Mouse (Mus musculus): ENCODE results near the gene Acp1. TPM values are rescaled to one million over a fixed set of nuclear protein-coding genes. Genes with fewer than 3 reads are reported as not detected.
A peak's percentile ranks its signal among the peaks of the same experiment; 100 is the strongest.

Acp1 gene
- polyA plus RNA-seq (2012; rRNA removed), result 10.5 and 20.4 TPM in 2 replicates

DNA sequence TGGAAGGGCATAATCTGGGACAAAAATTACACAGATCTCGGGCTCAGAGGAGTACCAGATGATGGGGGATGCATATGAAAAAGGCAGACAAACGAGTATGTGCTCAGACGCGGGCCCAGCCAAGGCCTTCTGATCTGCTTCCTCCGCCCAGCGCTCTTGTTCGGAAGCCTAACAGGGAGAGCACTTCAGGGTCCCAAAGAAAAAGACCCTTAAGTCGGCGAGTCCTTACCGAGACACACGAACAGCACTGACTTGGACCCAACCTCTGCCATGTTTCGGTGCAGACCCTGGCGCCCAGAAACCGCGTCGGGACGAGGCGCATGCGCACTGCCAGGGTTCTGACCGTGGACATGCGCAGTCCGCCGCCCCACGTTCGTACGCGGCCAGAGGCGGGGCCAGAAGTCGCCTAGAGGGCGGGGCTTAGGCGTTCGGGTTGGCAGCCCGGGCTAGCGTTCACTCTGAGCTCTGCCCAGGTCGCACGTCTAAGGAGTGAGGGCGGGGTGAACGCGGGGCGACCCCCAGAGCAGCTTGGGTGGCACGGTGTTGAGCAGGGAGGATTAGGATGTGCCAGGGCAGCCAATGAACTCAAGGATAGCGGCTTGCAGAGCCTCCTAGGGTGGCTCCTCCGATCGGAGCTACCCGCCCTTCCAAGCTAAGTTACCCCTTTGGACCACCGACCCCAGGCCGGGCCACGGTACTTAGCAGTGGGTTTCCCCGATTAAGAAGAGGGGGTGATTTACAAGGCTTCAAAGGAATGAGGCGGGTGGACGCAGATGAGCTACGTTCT is at the start of gene Acp1, which contains the start of gene Sh3yl1:
Gene Acp1 (minus strand): TSS at position 329 of the 787 bp plus-strand sequence.
Gene Sh3yl1 (plus strand): TSS at position 408 of the 787 bp plus-strand sequence.
- DNase-seq (ENCODE audit: low spot score), result peak; percentile 89

DNA sequence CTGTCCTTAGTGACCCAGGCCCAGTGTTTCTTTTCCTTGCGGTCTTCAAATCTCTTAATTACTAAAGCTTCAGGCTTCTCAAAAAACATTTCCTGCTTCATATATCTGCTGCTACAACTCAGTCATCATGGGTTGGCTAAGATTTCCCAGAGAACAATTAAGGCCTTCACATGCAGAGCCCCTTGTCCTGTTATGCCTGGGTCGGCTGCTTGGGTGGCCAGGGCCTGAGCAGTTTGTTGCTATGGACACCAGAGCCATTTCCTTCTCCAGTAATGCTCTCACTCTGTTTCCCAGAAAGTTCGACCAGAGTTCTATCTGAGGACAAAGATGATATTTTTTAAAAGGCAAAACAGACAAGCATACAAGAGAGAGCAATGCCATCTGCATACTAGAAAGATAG is 32.8 kb upstream of the Acp1 start:
- DNase-seq (ENCODE audit: low spot score), result no peak

DNA sequence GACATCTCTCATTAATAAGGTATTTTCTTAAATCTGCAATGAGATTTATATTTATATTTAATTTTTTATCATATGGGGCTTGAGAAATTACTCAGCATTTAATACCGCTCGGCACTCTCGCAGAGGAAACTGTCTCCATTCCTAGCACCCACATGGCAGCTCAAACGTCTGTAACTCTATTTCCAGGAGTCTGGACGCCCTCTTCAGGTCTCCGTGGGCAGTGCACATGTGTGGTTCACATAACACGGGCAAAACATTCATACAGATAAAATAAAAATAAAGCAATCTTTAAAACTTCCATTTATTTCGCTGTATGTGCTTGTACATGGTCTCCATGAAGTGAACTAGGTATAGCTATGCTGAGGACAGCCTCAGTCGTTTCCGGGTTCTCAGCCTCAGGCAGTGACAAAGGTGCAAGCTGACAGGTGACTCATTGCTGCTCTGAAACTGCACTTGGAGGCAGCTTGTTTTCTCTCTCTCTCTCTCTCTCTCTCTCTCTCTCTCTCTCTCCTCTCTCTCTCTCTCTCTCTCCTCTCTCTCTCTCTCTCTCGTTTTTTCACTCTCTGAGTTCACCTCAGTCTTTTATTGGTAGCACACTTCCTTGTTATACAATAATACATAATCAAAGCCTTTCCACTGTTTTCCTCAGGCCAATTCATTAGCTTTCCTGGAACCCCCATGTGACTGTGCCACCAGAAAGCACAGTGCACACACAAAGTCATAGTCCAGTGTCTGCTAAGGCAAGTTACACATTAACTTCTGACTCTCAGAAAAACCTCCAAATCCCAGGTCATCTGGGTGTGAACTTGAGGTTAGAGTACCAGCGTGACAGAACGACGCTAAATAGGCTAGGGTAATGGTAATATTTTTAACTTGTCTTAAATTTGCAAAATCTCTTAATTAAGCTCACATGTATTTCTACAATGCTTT is 31.9 kb upstream of the Acp1 start:
- no peak for DNase-seq (ENCODE audit: low spot score)

DNA sequence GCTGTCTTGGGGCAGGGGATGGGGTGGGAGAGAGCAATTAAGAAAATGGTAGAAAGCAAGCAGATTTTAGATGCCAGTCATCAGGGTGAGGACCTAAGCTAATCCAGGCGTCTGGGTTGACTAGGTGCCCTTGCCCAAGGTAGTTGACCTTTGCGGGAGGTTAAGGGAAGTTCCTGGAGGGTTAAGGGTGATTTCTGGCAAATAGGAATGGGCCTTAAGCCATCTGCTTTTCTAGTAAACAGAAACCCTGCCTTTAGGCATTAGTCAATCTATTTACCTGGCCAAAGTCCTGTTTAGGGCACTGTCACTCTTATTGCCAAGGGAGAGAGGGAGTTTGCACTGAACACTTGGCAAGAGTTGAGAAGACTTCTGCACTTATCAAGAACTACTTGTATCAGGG is 25.5 kb upstream of the Acp1 start:
- no peak for DNase-seq (ENCODE audit: low spot score)

- DNase-seq (ENCODE audit: low spot score), result no peak
Observed at GRCm38 (mm10) chr12:30933299-30933698, 21.9 kb upstream of the Acp1 start.

- no peak for DNase-seq (ENCODE audit: low spot score)
Observed at GRCm38 (mm10) chr12:30928182-30928581, 16.8 kb upstream of the Acp1 start.

- DNase-seq (ENCODE audit: low spot score), result no peak
Observed at GRCm38 (mm10) chr12:30922401-30922800, 11.0 kb upstream of the Acp1 start.

DNA sequence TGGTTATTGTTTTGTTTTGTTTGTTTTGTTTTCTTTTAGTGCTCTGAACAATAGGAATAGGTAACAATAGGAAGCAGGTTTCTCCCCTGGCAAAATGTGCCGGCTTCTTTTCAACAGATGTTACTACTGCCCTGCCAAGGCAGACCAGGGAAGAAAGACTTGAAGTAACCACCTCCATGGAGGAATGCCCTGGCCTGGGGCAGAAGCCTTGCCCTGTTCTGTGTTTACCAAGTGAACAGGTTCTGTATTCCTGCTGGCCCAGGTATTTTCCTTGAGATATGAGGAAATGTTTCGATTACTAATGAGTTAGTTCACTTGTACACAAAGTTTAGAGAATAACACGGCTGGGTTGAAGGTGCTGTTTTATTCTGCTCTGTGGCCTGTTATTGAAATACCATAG is 1.5 kb upstream of the Acp1 start:
- no peak for DNase-seq (ENCODE audit: low spot score)

DNA sequence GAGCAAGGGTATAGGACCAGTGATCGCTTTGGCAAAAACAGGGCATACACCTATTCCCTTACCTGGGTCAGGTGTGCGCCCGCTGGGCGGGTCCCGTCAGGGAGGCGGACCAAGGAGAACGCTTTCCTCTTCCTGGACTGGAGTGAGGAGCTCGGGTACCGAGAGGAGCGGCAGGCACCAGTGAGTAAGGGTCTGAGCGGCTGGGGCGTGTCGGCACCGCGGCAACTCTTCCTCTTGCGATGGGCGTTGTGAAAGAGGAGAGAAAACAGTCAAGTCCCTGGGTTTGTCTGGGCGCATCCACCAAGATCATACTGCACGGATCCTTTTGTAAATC is 626 bp upstream of the Acp1 start:
- peak; percentile 68 for DNase-seq (ENCODE audit: low spot score)

DNA sequence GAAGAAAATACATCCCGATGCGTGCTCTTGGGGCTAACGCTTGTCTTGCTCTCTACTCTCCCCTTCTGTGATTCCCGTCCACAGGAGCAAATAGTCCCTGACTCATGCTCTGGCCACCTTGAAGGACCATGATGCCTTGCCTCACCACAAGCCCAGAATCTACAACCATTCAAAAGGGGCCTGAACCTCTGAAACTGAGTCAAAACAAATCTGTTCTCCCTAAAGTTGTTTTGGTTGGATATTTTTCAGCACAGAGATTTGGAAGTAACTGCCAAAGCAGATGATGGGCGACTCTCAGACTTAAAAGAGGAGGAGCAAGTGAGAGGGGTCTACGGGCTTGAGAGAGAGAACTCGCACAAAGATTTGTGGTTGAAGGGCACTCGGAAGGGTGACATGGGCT is 529 bp downstream of the Acp1 start:
- no peak for DNase-seq (ENCODE audit: low spot score)

DNA sequence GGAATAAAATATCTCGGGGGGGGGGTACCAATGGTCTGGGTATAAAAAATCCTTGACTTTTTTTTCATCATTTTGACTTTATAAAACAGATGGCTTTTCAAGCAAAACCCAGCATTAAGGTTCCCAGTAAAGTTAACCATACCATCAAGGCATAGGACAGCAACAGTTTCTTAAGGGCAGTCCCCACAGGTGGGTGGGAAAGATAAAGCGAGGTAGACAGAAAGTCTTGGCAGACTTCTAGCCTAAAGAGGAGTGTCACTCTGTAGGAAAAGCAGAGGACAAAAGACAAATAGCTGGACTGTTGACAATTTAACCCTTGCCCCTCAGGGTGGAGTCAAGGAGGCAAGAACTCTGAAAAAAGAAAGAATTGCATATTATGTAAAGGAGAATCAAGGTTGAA is 1.5 kb downstream of the Acp1 start:
- DNase-seq (ENCODE audit: low spot score), result no peak

DNA sequence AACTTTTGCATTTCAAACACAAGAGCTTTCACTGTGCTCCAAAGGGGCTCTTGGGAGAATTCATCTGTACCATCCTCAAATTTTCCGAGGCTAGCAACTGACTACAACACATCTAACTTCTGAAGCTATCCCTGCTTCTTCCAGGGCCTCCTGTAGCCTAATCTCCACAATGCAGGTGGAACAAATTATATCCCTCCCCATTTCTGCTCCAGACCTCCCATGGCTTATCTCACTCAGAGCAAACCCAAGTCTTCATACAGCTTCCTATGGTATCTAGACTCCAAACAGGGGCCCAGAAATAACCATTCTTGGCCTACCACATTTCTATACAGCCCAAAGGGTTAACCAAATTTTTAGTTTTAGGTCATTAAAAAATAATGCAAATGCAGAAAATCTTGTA is 2.7 kb downstream of the Acp1 start:
- DNase-seq (ENCODE audit: low spot score), result no peak

DNA sequence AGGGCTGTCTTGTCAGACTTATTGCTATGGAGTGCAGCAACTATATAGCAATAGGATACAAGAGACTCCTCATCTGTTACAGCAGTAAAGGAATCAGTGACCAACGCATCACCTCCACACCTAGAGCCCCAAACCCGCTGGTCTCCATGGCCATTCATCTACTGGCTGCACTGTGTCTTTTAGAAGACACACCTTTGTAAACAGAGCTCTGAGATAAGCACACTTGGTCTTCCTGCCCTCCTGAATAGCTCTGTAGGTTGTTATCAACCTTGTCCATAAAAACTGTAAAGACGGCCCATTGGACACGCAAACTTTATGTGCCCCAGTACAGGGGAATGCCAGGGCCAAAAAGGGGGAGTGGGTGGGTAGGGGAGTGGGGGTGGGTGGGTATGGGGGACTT is 14.3 kb downstream of the Acp1 start:
- DNase-seq (ENCODE audit: low spot score), result no peak

- DNase-seq (ENCODE audit: low spot score), result no peak
Observed at GRCm38 (mm10) chr12:30891438-30891837, 20.0 kb downstream of the Acp1 start.

GRCm38 (mm10) chr12:30890067-30890466 is 21.3 kb downstream of the Acp1 start:
- DNase-seq (ENCODE audit: low spot score), result no peak

DNA sequence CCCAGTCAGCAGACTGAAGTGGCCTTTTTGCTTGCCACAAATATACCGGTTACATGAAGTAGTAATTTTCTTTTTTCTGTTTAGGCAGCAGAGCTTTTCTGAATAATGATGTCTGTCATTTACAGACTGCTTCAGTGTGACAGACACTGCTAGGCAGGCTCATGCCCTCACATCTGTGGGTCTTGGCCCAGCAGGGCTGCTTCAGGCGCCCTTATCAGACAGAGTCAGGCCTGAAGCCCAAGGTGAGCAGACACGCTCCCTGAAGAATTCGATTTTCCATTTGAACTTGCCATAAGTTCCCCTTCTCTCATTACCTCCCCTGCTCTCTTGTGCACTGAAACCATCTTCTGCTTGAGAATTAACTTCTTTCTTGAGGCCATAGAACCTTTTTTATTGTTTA is 23.4 kb downstream of the Acp1 start:
- no peak for DNase-seq (ENCODE audit: low spot score)

- no peak for DNase-seq (ENCODE audit: low spot score)
Observed at GRCm38 (mm10) chr12:30885891-30886290, 25.5 kb downstream of the Acp1 start.

GRCm38 (mm10) chr12:30884622-30885230 is 26.7 kb downstream of the Acp1 start:
- DNase-seq (ENCODE audit: low spot score), result no peak

- no peak for DNase-seq (ENCODE audit: low spot score)
Observed at GRCm38 (mm10) chr12:30883986-30884621, 27.3 kb downstream of the Acp1 start, which contains the start of gene Alkal2. Gene Alkal2, plus strand, starts transcription at chr12:30884322.

DNA sequence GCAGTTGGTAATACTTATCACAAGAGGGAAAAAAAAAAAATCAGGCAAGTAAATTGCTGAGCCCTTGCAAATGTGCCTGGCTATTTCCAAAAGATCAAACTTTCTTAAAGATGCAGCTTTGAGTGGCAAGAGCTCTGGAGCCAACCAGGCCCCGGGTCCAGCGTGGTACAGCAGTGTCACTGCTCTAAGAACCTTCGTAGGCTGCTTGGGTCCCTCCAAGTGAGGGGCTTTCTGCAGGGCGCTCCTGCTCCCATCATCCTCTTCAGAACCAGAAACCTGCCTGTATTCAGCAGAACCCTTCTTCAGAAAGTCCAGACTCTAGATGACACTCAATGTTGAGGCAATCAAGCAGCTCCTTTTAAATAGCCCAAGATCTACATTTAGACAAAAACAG is 27.8 kb downstream of the Acp1 start:
- DNase-seq (ENCODE audit: low spot score), result no peak

DNA sequence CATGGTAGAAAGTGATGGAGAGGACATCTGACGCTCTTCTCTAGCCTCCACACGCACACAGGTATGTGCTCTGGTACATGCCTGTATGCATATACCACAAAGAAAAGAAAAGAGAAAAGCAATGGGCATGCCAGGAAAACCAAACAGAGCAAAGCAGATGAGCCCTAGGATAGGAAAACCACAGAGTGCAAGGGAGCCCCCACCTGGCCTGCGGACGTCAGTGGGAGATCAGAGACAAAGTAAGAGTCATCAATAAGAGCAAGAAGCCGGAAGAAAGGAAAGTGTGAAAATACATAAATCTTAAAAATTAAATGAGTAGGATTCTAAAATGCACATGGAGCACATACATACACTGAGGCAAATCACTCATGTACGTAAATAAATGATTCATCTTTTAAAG is 31.9 kb downstream of the Acp1 start:
- no peak for DNase-seq (ENCODE audit: low spot score)

GRCm38 (mm10) chr12:30865781-30866180 is 45.6 kb downstream of the Acp1 start:
- DNase-seq (ENCODE audit: low spot score), result no peak
